Mouse (Mus musculus) cerebellum, postnatal 14 days (tissue): ENCODE measurements around the gene Dbndd1.
"Not testable (repeated sequence)": the region's sequence is repeated elsewhere in the genome, so short reads cannot be mapped to it uniquely, and the experiment has no call there.

Experiments
- DNase-seq, 2 experiments: peaks; one replicate each; pipeline ENCODE4 v3.0.0; 2021; ENCODE audit warnings: mixed read lengths in 2 of 2

Dbndd1 gene

DNA sequence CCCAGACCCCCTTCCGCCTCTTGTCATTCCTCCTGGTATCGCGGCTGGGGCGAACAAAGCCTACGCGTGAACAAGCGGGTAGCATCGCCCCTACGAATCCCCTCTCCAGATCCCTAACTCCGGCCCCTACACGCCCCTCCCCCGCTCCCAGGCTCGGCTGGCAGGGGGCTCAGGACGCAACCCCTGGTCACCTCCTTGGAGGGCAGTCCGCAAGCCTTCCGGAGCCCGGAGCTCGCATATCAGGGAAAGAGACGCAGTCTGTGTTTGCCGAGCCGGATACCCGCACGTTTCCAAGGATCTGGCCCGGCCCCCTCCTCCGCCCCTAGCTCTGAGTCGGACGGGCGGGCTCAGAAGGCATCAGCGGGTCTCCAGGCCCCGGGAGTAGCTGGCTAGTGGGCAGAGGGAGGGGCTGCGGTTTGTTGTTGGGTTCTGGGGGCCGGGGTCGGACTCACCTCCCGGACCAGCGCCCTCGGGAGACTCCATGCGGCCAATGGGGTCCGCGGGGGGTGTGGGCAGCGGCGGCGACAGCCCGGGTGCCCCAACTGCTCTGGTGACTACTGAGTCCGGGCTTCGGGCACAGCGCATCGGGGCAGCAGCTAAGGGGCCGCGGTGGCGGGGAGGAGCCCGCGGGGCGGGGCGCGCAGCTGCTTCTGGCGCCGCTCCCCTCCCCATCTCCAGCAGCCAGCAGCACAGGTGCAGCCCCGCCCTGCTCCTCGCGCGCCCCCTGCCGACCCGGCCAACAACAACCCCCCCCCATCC lies at the start of gene Dbndd1:
Gene Dbndd1, minus strand, starts transcription at position 683 of the 759 bp plus-strand sequence.
- DNase-seq, result peak; percentile 79 to 86

DNA sequence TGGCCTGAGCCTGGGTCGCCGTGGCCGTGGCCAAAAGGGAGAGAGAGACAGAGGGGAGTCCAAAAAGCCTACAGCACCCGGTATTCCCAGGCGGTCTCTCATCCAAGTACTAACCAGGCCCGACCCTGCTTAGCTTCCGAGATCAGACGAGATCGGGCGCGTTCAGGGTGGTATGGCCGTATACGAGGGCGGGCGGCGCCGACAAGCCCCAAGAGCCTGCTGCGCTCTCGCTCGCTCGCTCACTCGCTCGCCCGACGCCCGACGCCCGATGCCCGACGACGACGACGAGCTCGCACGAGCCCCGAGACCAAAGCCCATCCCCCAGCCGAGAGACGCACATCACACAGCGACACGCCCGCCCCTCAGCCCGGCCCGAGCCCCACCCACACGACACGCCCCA lies 49.0 kb upstream of the Dbndd1 start:
- not testable (repeated sequence) for DNase-seq

DNA sequence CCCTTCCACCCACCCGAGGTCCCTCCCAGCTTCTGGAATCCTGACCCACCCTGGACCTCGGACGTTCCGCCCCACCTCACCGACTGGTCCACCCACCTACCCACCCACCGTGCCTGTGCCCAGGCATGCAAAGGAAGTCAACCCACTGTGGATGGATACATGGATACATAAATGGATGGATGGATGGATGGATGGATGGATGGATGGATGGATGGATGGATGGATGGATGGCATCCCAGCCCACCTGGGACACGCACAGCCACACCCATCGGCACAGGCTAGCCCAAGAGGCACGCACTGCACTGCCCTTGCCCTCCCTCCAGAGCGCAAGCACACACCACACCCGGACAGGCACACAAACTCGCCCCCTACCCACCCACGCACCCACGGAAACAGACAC lies 22.4 kb upstream of the Dbndd1 start:
- peak; percentile 34 to 45 for DNase-seq

DNA sequence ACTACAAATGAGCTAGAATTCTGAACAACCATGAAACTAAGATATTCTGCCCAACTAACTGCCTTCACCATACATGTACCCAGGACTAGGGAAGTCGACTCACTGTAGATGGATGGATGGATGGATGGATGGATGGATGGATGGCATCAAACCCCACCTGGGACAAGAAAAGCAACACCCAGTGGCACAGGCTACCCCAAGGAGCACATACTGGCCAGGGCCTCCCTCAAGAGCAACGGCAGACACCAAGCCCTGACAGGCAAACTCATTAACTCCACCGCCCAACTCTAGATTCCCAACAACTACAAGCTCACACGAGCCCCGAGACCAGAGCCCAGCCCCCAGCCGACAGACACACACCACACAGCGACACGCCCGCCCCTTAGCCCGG lies 21.7 kb upstream of the Dbndd1 start:
- no peak for DNase-seq

DNA sequence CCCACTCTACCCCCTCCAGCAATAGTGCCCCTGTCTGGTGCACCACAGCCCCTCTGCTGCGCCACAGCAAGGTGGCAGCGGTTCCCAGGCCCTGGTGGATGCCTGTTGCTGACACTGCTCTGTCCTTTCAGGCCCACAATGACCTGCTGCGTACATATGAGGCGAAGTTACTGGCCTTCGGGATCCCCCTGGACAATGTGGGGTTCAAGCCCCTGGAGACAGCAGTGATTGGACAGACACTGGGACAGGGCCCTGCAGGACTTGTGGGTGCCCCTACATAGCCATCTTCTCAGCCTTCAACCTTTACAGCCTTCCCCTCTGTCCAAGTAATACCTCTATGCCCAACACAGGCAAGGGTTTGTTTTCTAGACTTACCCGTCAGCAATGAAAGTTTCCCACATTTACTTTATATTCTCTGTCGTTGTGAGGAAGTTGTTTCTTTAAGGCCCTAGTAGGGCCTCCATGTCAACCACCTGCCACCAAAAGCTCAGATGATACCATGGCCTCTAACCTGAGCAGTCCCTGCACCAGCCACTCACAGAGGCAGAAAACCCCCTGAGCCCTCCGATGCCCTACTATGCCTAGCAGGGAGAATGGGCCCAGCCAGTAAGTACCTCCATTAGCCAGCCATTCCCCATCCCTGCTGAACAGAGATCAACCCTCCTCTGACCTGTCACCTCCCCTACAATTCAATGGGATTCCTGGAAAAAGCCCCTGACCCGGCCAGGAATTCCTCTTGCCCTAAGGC lies 21.2 kb upstream of the Dbndd1 start:
- no peak for DNase-seq

DNA sequence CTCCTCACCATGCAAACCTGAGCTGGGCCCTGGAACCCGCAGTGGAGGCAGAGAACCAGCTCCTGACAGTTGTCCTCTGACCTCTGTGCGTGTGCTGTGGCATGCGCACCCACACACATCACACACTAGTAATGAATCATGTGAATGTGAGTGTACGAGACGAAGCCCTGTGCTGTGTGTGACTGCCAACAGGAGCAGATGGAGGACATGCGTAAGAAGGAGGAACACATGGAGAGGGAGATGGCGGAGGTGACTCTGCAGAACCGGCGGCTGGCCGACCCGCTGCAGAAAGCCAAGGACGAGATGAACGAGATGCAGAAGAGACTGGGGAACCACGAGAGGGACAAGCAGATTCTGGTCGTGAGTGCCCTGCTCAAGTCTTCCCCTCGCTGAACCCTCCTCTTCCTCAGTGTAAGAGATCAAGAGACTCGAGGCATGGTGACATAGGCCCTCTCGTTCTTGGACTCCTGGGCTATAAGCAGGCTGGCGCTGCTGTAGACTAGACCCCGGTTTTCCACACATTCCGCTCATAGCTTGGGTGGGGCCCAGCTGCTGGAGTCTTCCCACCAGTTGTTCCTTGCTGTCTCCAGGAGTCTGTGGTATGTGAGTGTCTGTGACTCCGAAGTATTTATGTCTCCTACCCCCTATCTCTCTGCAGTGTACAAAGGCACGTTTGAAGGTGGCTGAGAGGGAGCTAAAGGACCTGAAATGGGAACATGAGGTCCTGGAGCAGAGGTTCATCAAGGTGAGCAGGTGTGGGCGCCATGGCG lies 12.6 kb upstream of the Dbndd1 start:
- DNase-seq, result no peak

DNA sequence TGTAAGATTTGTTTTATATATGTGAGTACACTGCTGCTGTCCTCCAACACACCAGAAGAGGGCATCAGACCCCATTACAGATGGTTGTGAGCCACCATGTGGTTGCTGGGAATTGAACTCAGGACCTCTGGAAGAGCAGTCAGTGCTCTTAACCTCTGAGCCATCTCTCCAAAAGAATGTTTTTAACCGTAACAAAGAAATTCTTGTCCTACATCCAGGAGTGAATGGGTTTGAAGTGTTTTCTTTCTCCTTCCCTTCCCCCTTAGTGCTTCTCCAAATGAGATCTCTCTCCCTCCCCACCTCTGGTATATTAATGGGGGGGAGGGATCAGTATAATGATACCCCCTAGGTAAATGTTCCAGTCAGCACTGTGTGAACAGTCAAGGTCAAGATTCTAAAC lies 4.8 kb upstream of the Dbndd1 start:
- not testable (repeated sequence) for DNase-seq

DNA sequence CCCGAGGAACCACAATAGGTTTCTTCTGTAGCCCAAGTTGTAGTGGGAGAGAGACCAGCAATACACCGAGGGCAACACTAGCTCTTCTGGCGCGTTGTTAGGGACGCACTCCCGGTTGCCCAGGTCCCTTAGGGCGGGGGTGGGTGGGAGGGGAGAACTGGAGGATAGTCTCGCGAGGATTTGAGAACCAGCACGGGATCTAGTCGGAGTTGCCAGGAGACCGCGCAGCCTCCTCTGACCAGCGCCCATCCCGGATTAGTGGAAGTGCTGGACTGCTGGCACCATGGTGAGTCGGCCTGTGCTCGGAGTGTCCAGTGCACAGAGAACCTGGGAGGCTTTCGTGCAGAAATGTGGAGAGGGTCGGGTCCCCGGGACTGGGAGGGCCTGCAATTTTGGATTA lies 3.4 kb upstream of the Dbndd1 start, which contains the start of gene Gas8:
Gene Gas8, plus strand, starts transcription at position 168 of the 400 bp plus-strand sequence.
- DNase-seq, result peak; percentile 91 to 92

DNA sequence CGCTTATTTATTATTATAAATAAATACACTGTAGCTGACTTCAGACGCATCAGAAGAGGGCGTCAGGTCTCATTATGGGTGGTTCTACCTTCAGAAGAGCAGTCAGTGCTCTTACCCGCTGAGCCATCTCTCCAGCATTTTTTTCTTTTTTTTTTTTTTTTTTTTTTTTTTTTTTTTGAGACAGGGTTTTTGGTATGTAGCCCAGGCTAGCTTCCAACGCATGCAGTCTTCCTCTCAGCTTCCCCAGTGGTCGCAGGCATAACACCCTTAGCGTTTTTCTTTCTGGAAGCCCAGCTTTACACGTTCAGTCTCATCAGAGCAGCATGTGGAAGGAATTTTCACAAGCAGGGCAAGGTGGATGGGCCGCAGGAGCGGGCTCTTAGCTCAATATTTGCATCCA lies 2.9 kb upstream of the Dbndd1 start:
- no peak for DNase-seq

DNA sequence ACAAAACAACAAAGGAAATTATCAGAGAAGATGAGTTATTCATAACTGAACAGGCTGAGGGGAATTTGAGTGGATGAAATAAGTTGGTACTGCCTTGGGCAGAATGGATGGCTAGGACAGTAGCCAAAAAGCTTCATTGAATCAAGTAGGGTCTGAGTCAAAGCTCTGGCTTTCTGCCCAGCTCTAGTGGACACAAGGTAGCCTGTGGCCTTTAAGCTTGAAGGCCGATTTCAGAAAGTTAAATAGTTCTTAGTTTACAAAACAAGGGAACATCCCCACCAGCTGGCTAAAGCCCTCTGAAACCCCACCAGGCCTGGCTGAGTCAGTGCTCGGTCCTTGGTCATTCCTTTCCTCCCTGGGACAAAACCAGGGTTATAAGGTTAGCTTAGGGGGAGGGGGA lies 1.3 kb upstream of the Dbndd1 start:
- DNase-seq, result no peak

DNA sequence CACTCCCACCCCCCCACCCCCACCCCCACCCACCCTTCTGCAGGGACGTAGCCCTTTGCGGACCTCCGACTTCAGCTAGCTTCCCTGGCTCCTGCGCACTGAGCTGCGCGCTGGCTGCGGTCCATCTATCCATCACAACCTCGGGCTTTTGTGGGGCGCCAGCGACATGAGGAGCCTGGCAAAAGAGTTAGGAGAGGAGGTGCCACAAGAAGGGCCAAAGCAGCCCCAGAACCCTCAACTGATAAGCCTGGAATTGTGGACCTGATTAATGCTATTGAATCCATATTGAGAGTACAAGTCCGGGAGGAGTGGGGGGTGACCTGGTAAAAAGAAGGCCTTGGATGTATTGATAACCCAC lies 256 bp upstream of the Dbndd1 start:
- DNase-seq, result no peak

DNA sequence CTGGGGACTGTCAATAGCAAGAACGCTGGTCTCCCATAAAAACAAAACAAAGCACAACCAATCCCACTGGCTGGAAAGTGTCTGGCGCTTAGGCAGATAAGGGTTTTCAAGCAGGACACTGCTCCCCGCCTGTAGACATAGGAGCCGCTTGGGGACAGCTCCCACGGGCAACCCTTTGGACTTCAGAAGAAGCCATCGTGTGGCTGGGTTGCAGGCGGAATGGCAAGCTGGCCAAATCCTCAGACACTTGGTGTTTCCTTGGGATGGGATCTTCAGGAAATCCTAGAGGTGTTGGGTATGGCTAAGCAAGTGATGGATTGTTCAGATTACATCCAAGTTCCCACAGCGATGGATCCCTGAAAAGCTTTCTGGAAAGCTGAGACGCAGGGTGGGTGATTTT lies 1.1 kb downstream of the Dbndd1 start:
- DNase-seq, result peak; percentile 36 to 40

DNA sequence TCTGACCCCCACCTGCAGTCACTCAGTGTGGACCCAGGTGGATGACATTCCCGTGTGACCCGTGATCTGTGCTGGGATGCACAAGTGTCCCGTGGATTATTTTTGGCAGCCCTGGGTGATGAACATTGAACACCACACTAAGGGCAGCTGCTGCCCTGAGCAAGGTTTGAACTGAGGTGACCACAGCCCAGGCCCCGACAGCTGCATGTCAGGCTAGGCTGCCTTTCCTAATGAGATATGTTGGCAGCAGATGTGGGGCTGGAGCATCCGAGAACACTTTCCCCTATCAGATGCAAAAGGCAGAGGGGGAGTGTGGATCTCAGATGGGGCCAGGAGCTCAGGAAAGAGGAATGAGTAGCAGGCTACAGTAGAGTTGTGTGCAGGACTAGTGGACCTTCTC lies 4.4 kb downstream of the Dbndd1 start:
- DNase-seq, result no peak

DNA sequence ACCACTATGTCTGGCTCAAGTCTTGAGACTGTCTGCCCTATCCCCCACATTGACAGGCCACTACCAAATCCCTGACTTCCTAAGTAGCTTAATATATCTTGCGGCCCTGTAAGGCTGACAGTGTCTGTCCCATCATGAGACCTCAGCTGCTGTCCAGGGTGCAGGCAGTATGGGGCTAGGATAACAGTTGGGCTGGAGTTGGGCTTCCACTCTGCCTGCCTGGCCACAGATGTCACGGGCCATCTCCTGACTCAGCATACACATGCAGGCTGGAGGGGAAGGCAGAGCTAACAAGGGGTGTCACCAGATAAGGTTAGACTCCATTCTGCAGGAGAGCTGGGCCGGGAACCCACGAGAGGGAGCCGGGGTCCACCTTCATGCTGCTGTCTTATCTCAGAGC lies 8.1 kb downstream of the Dbndd1 start:
- no peak for DNase-seq

DNA sequence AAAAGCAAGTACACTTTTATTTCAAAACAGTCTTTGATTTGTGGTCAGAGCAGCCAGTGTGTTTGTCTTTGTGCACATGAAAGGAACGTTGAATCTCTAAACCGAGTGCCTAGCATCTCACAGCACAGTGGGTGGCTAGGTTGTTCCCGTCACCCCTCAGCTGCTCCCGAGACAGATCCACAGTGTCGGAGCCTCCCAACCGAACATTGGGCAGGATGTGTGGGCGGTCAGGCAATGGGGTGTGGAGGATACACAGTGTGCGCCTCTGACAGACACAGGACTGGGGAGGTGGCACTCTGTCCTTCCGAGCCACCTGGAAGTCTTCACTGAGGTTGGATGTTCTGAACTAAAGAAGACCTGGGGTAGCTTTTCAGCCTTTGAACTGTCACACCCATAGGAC lies 9.6 kb downstream of the Dbndd1 start:
- no peak for DNase-seq

DNA sequence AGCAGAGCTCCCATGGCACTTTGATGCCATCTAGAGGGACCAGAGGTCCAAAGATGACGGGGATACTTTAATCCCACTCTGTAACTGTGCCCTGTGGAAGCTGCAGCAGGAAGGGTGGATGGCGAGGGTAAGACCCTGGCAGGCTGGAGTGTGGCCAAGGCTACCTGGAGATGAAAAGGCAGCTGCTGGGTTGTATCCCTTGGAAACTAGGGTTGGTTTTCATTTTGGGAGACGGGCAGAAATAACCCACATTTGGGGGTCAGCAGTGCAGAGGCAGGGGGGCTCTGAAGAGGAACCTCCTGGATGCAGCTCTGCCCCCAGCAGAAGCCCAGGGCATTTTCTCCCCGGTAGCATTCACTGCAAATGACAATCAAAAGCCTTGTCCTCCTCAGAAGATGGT lies 10.0 kb downstream of the Dbndd1 start:
- DNase-seq, result no peak

DNA sequence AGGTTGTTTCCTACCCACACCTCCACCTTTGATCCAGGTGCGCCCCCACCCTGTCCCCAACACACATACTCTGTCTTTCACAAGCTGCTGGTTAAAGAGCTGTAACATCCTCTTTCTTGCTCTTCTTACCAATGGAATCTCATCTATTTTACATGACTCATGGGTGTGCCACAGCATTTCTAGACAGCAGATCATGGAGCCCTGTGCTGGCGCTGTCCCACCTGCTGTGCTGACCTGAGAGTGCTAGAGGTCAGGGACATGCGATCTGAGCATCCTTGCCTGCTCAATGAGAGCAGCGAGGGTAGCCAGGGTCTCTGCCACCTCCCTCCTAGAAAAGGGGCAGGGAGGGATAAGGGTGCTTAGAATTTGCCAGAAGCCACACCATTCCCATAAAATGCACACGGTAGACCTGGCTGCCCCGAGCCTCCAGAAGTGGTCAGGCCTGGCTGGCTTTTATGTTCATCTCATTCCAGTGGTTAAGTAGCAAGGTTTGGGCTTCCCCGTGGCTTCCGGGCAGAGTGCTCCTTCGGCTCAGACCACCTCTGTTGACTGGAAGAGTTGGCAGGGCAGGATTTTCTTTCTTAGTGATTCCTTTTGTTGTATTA lies 10.6 kb downstream of the Dbndd1 start:
- no peak for DNase-seq

DNA sequence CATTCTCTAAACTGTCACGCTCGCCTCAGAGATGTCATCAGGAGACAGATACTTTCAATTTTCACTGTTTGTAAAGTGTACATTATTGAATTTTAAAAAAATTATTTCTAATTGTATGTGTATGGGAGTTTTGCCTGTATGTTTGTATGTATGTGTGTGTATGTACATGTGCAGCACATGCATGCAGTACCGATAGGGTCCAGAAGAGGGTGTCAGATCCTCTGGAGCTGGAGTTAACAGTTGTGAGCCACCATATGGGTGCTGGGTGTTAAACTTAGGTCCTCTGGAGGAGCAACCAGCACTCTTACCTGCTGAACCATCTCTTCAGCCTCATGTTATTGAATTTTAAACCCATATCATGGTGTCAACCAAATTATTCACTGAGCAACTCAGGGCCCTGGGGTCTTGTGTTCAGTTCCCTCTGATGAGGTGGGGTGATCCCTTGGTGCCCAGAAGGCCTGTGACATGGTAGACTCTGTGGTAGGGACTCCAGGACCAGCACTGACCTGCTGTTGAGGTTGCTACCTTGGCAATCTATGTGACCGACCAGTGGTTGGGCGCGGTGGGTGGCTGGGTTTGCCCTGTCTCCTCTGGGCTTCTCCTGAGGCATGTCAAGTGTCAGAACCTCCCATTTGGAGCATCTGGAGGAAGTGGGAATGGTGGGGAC lies 11.3 kb downstream of the Dbndd1 start:
- peak in 1 of 2 experiments; percentile 55 for DNase-seq

DNA sequence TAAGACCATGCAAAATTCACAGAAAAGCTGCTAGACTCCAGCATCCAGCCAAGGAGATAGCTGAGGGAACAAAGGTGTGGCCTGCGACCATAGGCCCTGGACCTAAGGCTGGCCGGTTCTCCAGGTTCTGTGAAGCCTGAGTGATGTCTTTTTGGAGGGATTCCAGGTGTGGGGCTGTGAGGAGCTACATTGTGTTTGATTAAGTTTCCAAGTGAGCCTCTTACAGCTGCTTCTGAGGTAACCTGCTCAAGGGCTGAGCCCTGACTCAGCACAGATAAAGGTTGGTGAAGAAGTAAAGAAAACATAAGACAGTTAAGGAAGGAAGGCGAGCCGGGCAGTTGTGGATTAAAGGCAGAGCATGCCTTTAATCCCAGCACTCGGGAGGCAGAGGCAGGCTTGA lies 13.1 kb downstream of the Dbndd1 start:
- DNase-seq, result no peak

DNA sequence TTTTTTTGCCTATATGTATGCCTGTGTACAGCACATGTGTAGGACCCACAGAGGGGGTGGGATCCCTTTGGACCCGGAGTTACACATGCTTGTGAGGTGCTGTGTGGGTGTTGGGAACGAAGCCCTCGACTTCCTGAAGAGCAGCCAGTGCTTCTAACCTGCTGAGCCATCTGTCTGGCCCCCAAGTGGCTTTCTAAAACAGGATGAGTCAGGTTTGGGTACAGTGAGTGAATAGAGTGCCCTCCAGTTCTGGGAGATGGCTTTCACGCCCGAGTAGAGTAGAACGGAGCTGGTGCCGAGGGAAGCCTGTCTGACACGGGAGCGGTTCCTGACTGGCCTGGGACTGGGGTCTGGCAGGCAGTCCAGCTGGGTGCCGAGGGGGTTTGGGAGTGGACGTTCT lies 15.7 kb downstream of the Dbndd1 start:
- no peak for DNase-seq

DNA sequence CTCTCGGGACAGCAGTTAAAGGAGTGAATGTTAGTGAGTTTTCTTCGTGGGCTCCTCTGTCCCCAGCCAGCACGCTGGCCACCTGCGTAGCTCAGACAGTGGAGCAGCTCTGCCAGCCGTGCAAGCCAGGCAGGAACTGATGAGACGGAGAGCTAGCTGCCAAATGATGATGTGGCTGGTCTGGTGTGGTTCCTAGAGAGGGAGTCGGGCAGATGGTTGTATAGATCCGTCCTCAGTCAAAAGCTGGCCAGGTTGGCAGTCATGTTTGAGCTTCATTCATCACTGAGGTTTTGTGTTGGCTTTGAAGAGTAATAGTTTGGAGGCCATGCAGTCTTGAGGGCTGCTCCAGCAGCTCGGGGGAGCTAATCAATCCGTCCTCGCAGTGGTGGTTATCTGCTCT lies 16.3 kb downstream of the Dbndd1 start:
- peak; percentile 46 to 59 for DNase-seq

DNA sequence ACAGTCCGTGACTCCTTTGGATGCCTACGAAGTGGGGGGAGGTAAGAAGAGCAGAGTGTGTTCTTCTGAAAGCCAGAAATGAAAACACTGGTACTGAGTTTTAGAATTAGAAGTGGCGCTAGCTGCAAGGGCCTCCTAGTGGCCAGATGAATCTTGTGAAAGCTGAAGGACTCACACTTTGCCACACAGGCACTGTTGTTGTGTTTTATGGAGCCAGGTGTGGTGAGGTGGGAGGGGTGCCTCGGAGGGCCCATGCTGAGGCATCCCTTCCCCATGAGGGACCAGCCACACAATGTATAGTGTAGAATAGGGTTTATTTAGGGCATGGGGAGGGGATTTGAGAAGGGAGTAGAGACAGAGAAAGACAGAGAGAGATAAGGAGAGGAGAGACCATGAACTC lies 17.6 kb downstream of the Dbndd1 start:
- no peak for DNase-seq

DNA sequence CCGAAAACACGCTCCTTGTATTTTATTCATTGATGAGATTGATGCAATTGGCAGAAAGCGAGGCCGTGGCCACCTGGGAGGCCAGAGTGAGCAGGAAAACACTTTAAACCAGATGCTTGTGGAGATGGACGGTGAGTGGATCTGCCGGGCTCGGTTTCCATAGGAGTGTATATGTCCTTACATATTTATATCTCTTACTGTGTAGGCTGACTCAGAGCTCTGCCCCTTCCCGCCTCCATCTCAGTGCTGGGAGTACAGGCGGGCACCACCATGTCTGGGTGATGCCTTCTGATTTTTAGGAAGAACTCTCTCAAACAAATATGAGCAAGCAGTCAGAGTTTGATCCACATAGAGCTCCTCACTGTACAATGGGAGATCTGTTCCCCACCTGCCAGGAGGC lies 22.4 kb downstream of the Dbndd1 start:
- DNase-seq, result no peak
